Mouse (Mus musculus): Measurements from ENCODE around the gene Trib2. TPM values are rescaled to one million over a fixed set of nuclear protein-coding genes. Genes with fewer than 3 reads are reported as not detected.

The Trib2 gene
- total and polyA plus RNA-seq, 2 experiments from 2014 or later: 95.2 to 150 TPM

DNA sequence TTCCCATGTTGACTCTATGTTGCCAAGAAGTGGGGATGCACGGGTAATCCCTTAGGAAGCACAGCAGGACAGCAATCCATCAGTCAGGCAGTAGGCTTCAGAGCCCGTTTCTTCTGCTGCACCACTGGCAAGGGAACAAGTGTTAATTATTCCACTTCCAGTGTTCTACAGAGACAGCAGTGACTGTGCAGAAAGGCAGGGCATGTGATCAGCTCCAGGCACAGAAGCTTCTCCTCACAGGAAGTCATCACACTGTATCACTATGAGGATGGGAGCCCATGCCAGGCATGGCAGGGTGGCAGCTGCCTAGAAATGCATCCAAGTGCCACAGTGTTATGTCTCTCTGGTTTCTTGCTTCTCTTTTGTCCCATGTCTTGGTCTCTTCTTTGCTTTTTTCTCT is 57.9 kb downstream of the Trib2 start:
- peak; percentile 94 for ATAC-seq
- 12% methylated on average over 2 of the region's 2 CpGs for WGBS

DNA sequence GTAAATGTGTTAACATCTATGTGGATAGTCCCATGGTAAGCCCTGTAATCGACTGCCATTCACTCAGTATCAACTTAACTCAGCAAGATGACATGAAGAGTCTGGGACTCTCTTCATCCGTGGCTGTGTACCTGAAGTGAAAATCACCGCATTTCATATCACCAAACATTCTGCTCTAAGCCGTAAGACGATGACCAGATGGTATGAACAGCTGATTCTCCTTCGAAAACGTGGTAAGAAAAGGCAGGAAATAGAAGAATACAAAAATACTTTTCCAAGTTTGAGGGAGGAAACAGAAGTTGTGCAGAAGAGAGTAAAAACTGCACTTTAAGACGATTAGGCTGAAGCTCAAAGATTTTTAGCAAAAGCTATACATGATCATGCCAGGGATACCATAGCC is 59.4 kb downstream of the Trib2 start:
- no peak overlapping the region for H3K9ac ChIP-seq (replicated peaks; ENCODE audit: low read length)
- no peaks in the 10 kb centered on the region for H3K36me3 ChIP-seq (ENCODE audit: insufficient read depth, low read length)
- DNase-seq (ENCODE audit: low spot score) (no peak), ATAC-seq (no peak)
- H3K4me1 ChIP-seq (ENCODE audit: insufficient read depth, low read length): no peaks in the 10 kb centered on the region
- no peaks in the 10 kb centered on the region for H3K9me3 ChIP-seq (ENCODE audit: low read length)
- H3K27ac ChIP-seq: no peak overlapping the region
- no peak overlapping the region for H3K4me3 ChIP-seq (ENCODE audit: low read length)
- WGBS: 86% methylated on average over 8 of the region's 8 CpGs
- no peak overlapping the region for H3K4me2 ChIP-seq (ENCODE audit: low read depth, low read length)
- no peaks in the 10 kb centered on the region for H3K27me3 ChIP-seq (ENCODE audit: insufficient read depth, low read length)
- no peak for TF ChIP-seq CTCF (IDR thresholded peaks at IDR 0.05; ENCODE audit: low read depth)

More for the DNA sequence above, 57.9 kb downstream of the Trib2 start:
- Histone ChIP-seq H3K9ac (replicated peaks; ENCODE audit: low read length) (no peak overlapping the region), H3K27me3 (ENCODE audit: insufficient read depth, low read length) (no peaks in the 10 kb centered on the region), H3K4me2 (ENCODE audit: low read depth, low read length) (no peak overlapping the region), H3K4me1 (ENCODE audit: insufficient read depth, low read length) (no peaks in the 10 kb centered on the region), H3K36me3 (ENCODE audit: insufficient read depth, low read length) (no peaks in the 10 kb centered on the region), H3K9me3 (ENCODE audit: low read length) (no peaks in the 10 kb centered on the region), H3K27ac (no peak overlapping the region), H3K4me3 (ENCODE audit: low read length) (no peak overlapping the region)
- peak; percentile 58 for DNase-seq (ENCODE audit: low spot score)
- TF ChIP-seq CTCF (IDR thresholded peaks at IDR 0.05; ENCODE audit: low read depth): no peak

DNA sequence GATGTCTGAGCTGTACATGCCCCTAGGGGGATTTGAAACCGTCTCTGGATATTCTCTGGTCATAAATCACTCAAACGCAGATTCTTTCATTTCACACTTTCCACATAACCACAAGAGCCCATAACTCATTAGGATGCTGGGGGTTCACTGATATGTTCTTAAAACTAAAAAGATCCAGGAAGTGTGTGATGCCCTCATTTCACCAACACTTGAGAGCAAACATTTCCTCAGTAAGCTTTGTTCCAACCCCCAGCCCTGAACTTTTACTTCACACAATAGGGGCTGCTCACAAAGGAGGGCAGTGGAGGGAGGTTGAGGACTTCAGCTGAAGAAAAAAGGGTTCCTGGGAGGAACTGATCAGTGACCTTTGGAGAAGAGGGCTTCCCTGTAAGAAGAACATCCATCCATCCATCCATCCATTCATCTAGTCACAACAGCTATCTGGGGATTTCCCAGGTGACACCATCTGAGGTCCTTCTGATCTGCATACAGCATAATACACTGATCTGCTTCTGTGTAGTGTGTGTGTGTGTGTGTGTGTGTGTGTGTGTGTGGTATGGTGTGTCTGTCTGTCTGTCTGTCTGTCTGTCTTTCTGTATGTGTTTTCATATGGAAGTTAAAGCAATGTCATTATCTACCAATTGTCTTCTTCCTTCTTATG is 61.6 kb downstream of the Trib2 start:
- Histone ChIP-seq H3K27ac (no peak overlapping the region), H3K4me1 (ENCODE audit: insufficient read depth, low read length) (no peaks in the 10 kb centered on the region), H3K4me2 (ENCODE audit: low read depth, low read length) (no peak overlapping the region), H3K9me3 (ENCODE audit: low read length) (no peaks in the 10 kb centered on the region), H3K36me3 (ENCODE audit: insufficient read depth, low read length) (no peaks in the 10 kb centered on the region), H3K27me3 (ENCODE audit: insufficient read depth, low read length) (no peaks in the 10 kb centered on the region), H3K9ac (replicated peaks; ENCODE audit: low read length) (no peak overlapping the region), H3K4me3 (ENCODE audit: low read length) (no peak overlapping the region)
- no peak for TF ChIP-seq CTCF (IDR thresholded peaks at IDR 0.05; ENCODE audit: low read depth)
- ATAC-seq (no peak), DNase-seq (ENCODE audit: low spot score) (no peak)
- 65% methylated on average over 2 of the region's 2 CpGs for WGBS

DNA sequence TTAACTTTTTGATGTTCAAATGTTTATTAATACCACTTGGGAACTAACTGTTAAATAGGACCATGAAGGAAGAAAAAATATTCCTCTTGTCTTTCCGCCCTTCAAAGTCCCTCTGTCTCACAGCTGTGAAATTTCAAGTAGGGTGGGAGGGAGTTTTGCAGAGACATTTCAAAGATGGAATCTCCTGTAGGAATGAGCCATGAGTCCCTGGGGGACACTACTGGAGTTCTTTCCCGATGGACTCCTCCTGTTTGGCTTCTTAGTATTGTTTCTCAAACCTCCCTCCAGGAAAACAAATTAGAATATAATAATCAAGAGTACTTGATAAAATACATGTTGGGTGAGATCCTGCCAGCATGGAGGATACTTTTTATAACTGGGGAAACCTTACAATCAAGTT is 62.1 kb downstream of the Trib2 start:
- ATAC-seq (no peak), DNase-seq (ENCODE audit: low spot score) (no peak)
- no peaks in the 10 kb centered on the region for H3K27me3 ChIP-seq (ENCODE audit: insufficient read depth, low read length)
- H3K4me3 ChIP-seq (ENCODE audit: low read length): no peak overlapping the region
- no peak overlapping the region for H3K27ac ChIP-seq
- no peaks in the 10 kb centered on the region for H3K9me3 ChIP-seq (ENCODE audit: low read length)
- no peaks in the 10 kb centered on the region for H3K4me1 ChIP-seq (ENCODE audit: insufficient read depth, low read length)
- no peak overlapping the region for H3K9ac ChIP-seq (replicated peaks; ENCODE audit: low read length)
- no peak for TF ChIP-seq CTCF (IDR thresholded peaks at IDR 0.05; ENCODE audit: low read depth)
- H3K36me3 ChIP-seq (ENCODE audit: insufficient read depth, low read length): no peaks in the 10 kb centered on the region
- no peak overlapping the region for H3K4me2 ChIP-seq (ENCODE audit: low read depth, low read length)
- 71% methylated on average over 2 of the region's 2 CpGs for WGBS

DNA sequence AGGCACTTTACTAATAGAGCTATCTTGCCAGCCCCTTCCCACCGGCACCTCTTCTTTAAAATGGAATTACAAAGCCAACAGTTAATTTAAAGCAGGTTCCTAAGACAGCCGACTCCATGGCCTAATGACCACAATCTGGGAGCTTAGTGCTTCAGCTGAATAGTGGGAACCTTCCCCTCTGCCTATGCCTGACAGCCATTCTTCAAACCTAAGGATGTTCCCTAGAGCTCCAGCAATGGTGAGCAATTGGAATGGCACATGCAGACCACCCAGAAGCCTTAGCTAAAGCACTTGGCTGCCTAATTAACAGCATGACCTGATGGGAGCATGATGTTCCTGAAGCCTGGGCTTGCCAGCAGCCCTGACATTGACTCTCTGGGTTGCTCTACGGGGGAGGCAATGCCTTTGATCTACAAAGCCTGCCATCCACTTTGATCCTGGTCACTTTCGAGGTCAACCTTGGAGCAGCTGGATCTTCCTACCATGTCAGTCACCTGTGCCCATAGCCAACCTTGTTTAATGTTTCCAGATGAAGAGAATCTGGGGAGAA is 67.0 kb downstream of the Trib2 start:
- Histone ChIP-seq H3K36me3 (ENCODE audit: insufficient read depth, low read length) (no peaks in the 10 kb centered on the region), H3K4me2 (ENCODE audit: low read depth, low read length) (no peak overlapping the region), H3K4me1 (ENCODE audit: insufficient read depth, low read length) (no peaks in the 10 kb centered on the region), H3K27me3 (ENCODE audit: insufficient read depth, low read length) (no peaks in the 10 kb centered on the region), H3K9me3 (ENCODE audit: low read length) (no peaks in the 10 kb centered on the region), H3K27ac (no peak overlapping the region), H3K4me3 (ENCODE audit: low read length) (no peak overlapping the region), H3K9ac (replicated peaks; ENCODE audit: low read length) (no peak overlapping the region)
- WGBS: 39% methylated on average over 4 of the region's 4 CpGs
- TF ChIP-seq CTCF (IDR thresholded peaks at IDR 0.05; ENCODE audit: low read depth): no peak
- DNase-seq (ENCODE audit: low spot score): peak; percentile 11
- 0 out of 2 replicates have a peak, but pooled peaks have one; percentile 51 for ATAC-seq

DNA sequence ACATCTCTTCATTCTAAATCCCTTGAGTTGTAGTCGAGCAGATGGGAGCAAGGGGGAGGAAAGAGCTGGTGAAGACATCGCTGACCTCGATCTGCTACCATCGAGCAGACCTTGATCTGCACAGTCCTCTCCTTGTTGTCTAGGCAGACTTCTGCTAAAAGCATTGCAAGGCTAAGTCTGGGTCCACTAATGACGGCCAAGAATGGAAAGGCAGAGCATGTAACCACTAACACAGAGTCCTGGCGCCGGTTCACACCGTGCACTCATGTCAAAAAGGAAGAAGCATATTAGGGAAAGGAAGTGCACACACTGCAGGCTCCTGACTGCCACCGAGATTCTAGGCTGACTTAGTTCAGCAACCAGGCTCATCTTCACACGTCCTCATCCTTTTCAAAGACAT is 71.0 kb downstream of the Trib2 start:
- 82% methylated on average over 10 of the region's 10 CpGs for WGBS
- no peak for ATAC-seq
- H3K9me3 ChIP-seq (ENCODE audit: low read length): no peaks in the 10 kb centered on the region
- no peaks in the 10 kb centered on the region for H3K36me3 ChIP-seq (ENCODE audit: insufficient read depth, low read length)
- DNase-seq (ENCODE audit: low spot score): no peak
- H3K4me1 ChIP-seq (ENCODE audit: insufficient read depth, low read length): no peaks in the 10 kb centered on the region
- no peak overlapping the region for H3K4me2 ChIP-seq (ENCODE audit: low read depth, low read length)
- H3K9ac ChIP-seq (replicated peaks; ENCODE audit: low read length): no peak overlapping the region
- no peaks in the 10 kb centered on the region for H3K27me3 ChIP-seq (ENCODE audit: insufficient read depth, low read length)
- H3K27ac ChIP-seq: no peak overlapping the region
- H3K4me3 ChIP-seq (ENCODE audit: low read length): no peak overlapping the region
- no peak for TF ChIP-seq CTCF (IDR thresholded peaks at IDR 0.05; ENCODE audit: low read depth)

Small RNA genes lying within 50 kb of the gene (microRNA-seq; reads per million reads assigned to microRNA genes)
- 0 reads per million in 2 experiments for gene Mir6387
